Mouse (Mus musculus) limb, embryonic 14.5 days (tissue): ENCODE results near the gene Mthfd1l. TPM values are rescaled to one million over a fixed set of nuclear protein-coding genes. Genes with fewer than 3 reads are reported as not detected.
"Not testable (repeated sequence)": the region's sequence is repeated elsewhere in the genome, so short reads cannot be mapped to it uniquely, and the experiment has no call there.

Source experiments
- ATAC-seq: fragments of 200-750 bp; cut with Nextera tagmentation; 2 replicates; pipeline ENCODE4 v1.8.0; 2017; ENCODE audit warnings: low read depth, moderate number of reproducible peaks, moderate TSS enrichment; ENCODE audit not compliant: low FRiP score
- DNase-seq: peaks from one replicate; pipeline ENCODE4 v3.0.0-alpha.2; 2015; ENCODE audit warnings: low spot score
- H3K27ac ChIP-seq: fragments of 300-500 bp; sonication (generic); replicated peaks from 2 replicates; pipeline ENCODE4 v1.5.1; 2014; ENCODE audit warnings: low read depth, mild to moderate bottlenecking, low read length, moderate library complexity, mixed read lengths
- H3K27me3 ChIP-seq: fragments of 300-500 bp; sonication (generic); 2 replicates; pipeline ENCODE4 v1.6.1; 2014; ENCODE audit warnings: low read length, mixed read lengths; ENCODE audit not compliant: control insufficient read depth, insufficient read depth
- H3K36me3 ChIP-seq: fragments of 300-500 bp; sonication (generic); 2 replicates; pipeline ENCODE4 v1.6.1; 2014; ENCODE audit warnings: mild to moderate bottlenecking, low read length, moderate library complexity, mixed read lengths; ENCODE audit not compliant: control insufficient read depth, insufficient read depth
- H3K4me1 ChIP-seq: fragments of 300-500 bp; sonication (generic); 2 replicates; pipeline ENCODE4 v1.6.1; 2014; ENCODE audit warnings: antibody characterized with exemption, low read length, mixed read lengths; ENCODE audit not compliant: control insufficient read depth, insufficient read depth
- H3K4me2 ChIP-seq: fragments of 300-500 bp; sonication (generic); replicated peaks from 2 replicates; pipeline ENCODE4 v1.6.1; 2014; ENCODE audit warnings: low read depth, mild to moderate bottlenecking, low read length, moderate library complexity; ENCODE audit not compliant: severe bottlenecking
- H3K4me3 ChIP-seq: fragments of 300-500 bp; sonication (generic); replicated peaks from 2 replicates; pipeline ENCODE4 v1.5.1; 2014; ENCODE audit warnings: low read length
- H3K9ac ChIP-seq: fragments of 300-500 bp; sonication (generic); 2 replicates; pipeline ENCODE4 v1.6.1; 2014; ENCODE audit warnings: mild to moderate bottlenecking, low read depth, low read length, moderate library complexity; ENCODE audit not compliant: severe bottlenecking
- H3K9me3 ChIP-seq: fragments of 300-500 bp; sonication (generic); 2 replicates; pipeline ENCODE4 v1.6.1; 2016; ENCODE audit warnings: low read length; ENCODE audit not compliant: control insufficient read depth
- POLR2A ChIP-seq: fragments of 200-500 bp; IDR thresholded peaks from 2 replicates; pipeline ENCODE4 v1.8.0; 2012; ENCODE audit warnings: inconsistent platforms, mild to moderate bottlenecking, moderate library complexity, borderline replicate concordance; ENCODE audit not compliant: insufficient read depth, insufficient read length; ENCODE audit errors: extremely low read depth
- WGBS: fragments of 180-500 bp; shearing (Covaris S2); extraction: QIAGEN DNeasy Blood & Tissue Kit; methylation state at CpG from one replicate; pipeline ENCODE4 v1.1.7; 2014; 5-methylcytosine and 5-hydroxymethylcytosine counted together
- polyA plus RNA-seq, 2 experiments: library from polyadenylated mRNA; depleted of rRNA in 1 of 2; stranded (reverse) in 1 of 2; unstranded in 1 of 2; fragments of >200 nt; fragmentation: Nextera tagmentation in 1 of 2; extraction: Ambion mirVana in 1 of 2; gene quantifications; 2 replicates each; pipeline versions ENCODE4 v1.2.1 to v1.2.3; 2012 to 2014

Mthfd1l gene
- polyA plus RNA-seq, 2 experiments: 10.2 to 10.4 TPM

GRCm38 (mm10) chr10:4121197-4121596, 148.3 kb downstream of the Mthfd1l start:
- ATAC-seq (no peak), DNase-seq (no peak)
- WGBS: 85% methylated on average over 1 of the region's 1 CpGs
- no peak overlapping the region for H3K27ac ChIP-seq
- no peak overlapping the region for H3K4me2 ChIP-seq
- H3K27me3 ChIP-seq: no peaks in the 10 kb centered on the region
- no peaks in the 10 kb centered on the region for H3K36me3 ChIP-seq
- H3K4me1 ChIP-seq: 0 out of 2 replicates have a peak, but pooled peaks cover 8% of the 10 kb centered on the region
- no peak overlapping the region for H3K4me3 ChIP-seq
- no peak for TF ChIP-seq POLR2A
- no peaks in the 10 kb centered on the region for H3K9me3 ChIP-seq
- no peak overlapping the region for H3K9ac ChIP-seq

DNA sequence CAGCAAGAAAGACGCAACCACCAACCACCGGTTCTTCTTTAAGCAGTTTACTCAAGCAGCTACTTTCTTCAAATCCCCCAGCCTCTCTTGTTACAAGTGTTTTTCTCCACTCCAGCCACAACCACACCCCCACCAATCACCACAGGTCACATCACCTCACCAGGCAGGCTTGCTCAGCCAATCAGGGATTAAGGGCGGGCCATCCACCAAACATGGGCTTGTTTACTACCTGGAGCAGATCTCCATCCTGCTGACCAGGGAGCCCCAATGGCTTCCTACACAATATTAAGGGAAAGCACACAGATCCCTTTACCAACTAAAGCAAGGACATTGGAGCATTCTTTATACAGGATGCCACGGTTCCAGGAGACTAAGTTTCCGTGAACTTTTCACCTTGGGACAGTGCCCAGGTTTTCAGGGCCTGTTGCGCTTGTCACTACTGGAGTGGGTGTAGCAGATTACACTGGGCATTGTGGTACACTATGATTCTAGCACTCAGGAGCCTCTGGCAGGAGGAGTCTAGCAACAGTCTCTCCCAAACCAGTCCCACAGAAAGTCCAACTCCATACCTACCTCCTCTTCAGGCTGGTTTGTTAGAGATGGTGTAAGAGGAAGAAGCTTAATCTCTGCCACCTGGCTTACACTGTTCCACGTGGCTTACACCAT, 150.5 kb downstream of the Mthfd1l start:
- H3K27ac ChIP-seq, H3K36me3 ChIP-seq, H3K9ac ChIP-seq, H3K4me2 ChIP-seq, H3K9me3 ChIP-seq, DNase-seq, H3K4me3 ChIP-seq, H3K4me1 ChIP-seq, H3K27me3 ChIP-seq, ATAC-seq: not testable (repeated sequence)
- WGBS: 79% methylated on average over 7 of the region's 7 CpGs

GRCm38 (mm10) chr10:4124148-4124547, 151.2 kb downstream of the Mthfd1l start:
- no peak for DNase-seq
- ATAC-seq: no peak
- 58% methylated on average over 1 of the region's 1 CpGs for WGBS
- Histone ChIP-seq H3K9ac (no peak overlapping the region), H3K4me2 (no peak overlapping the region), H3K4me3 (no peak overlapping the region), H3K9me3 (no peaks in the 10 kb centered on the region), H3K36me3 (no peaks in the 10 kb centered on the region), H3K27ac (no peak overlapping the region), H3K27me3 (no peaks in the 10 kb centered on the region), H3K4me1 (peaks cover 9% of the 10 kb centered on the region; the same call in 1 of the 2 replicates)
- no peak for TF ChIP-seq POLR2A

GRCm38 (mm10) chr10:4125232-4125631, 152.3 kb downstream of the Mthfd1l start:
- TF ChIP-seq POLR2A: no peak
- no peaks in the 10 kb centered on the region for H3K9me3 ChIP-seq
- no peak overlapping the region for H3K9ac ChIP-seq
- peaks cover 9% of the 10 kb centered on the region; the same call in 1 of the 2 replicates for H3K4me1 ChIP-seq
- no peak overlapping the region for H3K4me2 ChIP-seq
- no peak overlapping the region for H3K4me3 ChIP-seq
- WGBS: 83% methylated on average over 7 of the region's 7 CpGs
- no peaks in the 10 kb centered on the region for H3K27me3 ChIP-seq
- ATAC-seq: no peak
- DNase-seq: no peak
- H3K36me3 ChIP-seq: no peaks in the 10 kb centered on the region
- no peak overlapping the region for H3K27ac ChIP-seq

DNA sequence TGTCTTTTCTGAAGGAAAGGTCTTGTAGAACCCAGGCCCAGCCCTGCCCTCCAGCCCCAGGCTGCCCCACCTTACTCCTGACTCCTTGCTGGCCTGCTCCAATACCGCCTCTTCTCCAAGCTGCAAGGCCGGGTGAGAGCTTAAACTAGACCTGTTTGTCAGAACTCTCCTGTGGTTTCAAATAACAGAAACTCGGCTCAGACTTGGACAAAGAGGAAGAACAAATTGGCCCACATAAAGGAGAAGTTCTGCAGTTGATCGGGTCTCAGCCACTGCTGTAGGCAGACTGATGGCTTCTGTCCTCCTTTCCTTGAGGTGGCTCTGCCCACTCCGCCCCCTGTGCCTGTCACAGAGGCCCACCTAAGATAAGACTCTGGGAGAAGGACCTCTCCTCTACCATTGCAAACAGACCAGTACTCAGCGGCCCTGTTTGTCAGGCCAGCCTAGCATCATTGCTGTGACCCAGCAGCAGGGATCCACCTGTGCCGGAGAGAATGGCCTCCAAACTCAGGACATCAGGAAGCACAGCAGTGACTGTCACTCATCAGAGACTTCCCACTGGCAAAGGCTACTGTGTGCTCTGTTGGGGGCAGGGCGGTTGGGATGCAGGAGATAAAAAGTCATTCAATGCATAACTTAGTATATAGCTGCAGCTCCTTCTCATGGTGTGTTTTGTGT, 153.6 kb downstream of the Mthfd1l start:
- Histone ChIP-seq H3K4me3 (no peak overlapping the region), H3K4me1 (peaks cover 9% of the 10 kb centered on the region; the same call in 1 of the 2 replicates), H3K9ac (no peak overlapping the region), H3K27ac (no peak overlapping the region), H3K27me3 (no peaks in the 10 kb centered on the region), H3K9me3 (no peaks in the 10 kb centered on the region), H3K36me3 (no peaks in the 10 kb centered on the region), H3K4me2 (no peak overlapping the region)
- no peak for TF ChIP-seq POLR2A
- ATAC-seq (no peak), DNase-seq (no peak)
- 65% methylated on average over 8 of the region's 8 CpGs for WGBS
